Mouse (Mus musculus) MEL (cell line): ENCODE data around the gene Nlrp3.

Experiments
- CTCF ChIP-seq, 3 experiments: IDR thresholded peaks in 2 of 3; conservative IDR thresholded peaks in 1 of 3; 2 replicates each; pipeline ENCODE4 v1.5.1; 2011 to 2012; ENCODE audit warnings: low read length in 3 of 3, low read depth in 2 of 3, mild to moderate bottlenecking in 2 of 3, improper control_type of control experiment in 1 of 3, inconsistent platforms in 1 of 3, mixed read lengths in 1 of 3, moderate library complexity in 1 of 3; ENCODE audit not compliant: control insufficient read depth in 1 of 3, insufficient read depth in 1 of 3, poor library complexity in 1 of 3, severe bottlenecking in 1 of 3
- EP300 ChIP-seq, 2 experiments: IDR thresholded peaks; 2 replicates each; pipeline ENCODE4 v1.6.1; 2011; ENCODE audit warnings: improper control_type of control experiment in 2 of 2, low read length in 2 of 2, low read depth in 1 of 2, mild to moderate bottlenecking in 1 of 2
- MAX ChIP-seq: IDR thresholded peaks from 2 replicates; pipeline ENCODE4 v1.6.1; 2011; ENCODE audit warnings: low read length, improper control_type of control experiment
- MXI1 ChIP-seq: IDR thresholded peaks from 2 replicates; pipeline ENCODE4 v1.6.1; 2011; ENCODE audit warnings: mild to moderate bottlenecking, low read depth, low read length, improper control_type of control experiment
- MYB ChIP-seq: IDR thresholded peaks from 2 replicates; pipeline ENCODE4 v1.6.1; 2011; ENCODE audit warnings: mild to moderate bottlenecking, low read depth, low read length, improper control_type of control experiment
- POLR2A ChIP-seq, 2 experiments: IDR thresholded peaks; 2 replicates each; pipeline ENCODE4 v1.6.1; 2011 to 2012; ENCODE audit warnings: low read length in 2 of 2, mild to moderate bottlenecking in 2 of 2, control low read depth in 1 of 2, improper control_type of control experiment in 1 of 2, low read depth in 1 of 2, moderate library complexity in 1 of 2; ENCODE audit not compliant: control insufficient read depth in 1 of 2, insufficient read depth in 1 of 2, poor library complexity in 1 of 2
- SMC3 ChIP-seq: IDR thresholded peaks from 2 replicates; pipeline ENCODE4 v1.6.1; 2011; ENCODE audit warnings: low read depth, low read length, improper control_type of control experiment

GRCm38 (mm10) chr11:59600872-59601271, 59.5 kb downstream of the Nlrp3 start:
- no peak for TF ChIP-seq SMC3
- no peak for TF ChIP-seq CTCF (IDR thresholded peaks at IDR 0.05 in 2 of 3, conservative IDR thresholded peaks at IDR 0.05 in 1 of 3; ENCODE audit: control insufficient read depth in 1 of 3, insufficient read depth in 1 of 3, low read depth in 2 of 3, low read length in 3 of 3, poor library complexity in 1 of 3, severe bottlenecking in 1 of 3)
- TF ChIP-seq POLR2A (IDR thresholded peaks at IDR 0.05; ENCODE audit: control insufficient read depth in 1 of 2, insufficient read depth in 1 of 2, low read depth in 1 of 2, low read length in 2 of 2, poor library complexity in 1 of 2), result no peak
- TF ChIP-seq MYB, result no peak
- no peak for TF ChIP-seq MXI1
- TF ChIP-seq MAX, result no peak
- TF ChIP-seq EP300 (IDR thresholded peaks at IDR 0.05; ENCODE audit: low read depth in 1 of 2, low read length in 2 of 2), result no peak
